Mouse (Mus musculus): ENCODE results near the gene Smchd1. TPM values are rescaled to one million over a fixed set of nuclear protein-coding genes. Genes with fewer than 3 reads are reported as not detected.

Gene Smchd1
- polyA plus RNA-seq, 1 experiment: 113 TPM

- Histone ChIP-seq H3K27ac (ENCODE audit: insufficient read depth, low read length) (no peak overlapping the region), H3K4me3 (ENCODE audit: low read depth, low read length) (no peak overlapping the region), H3K4me1 (ENCODE audit: control insufficient read depth, insufficient read depth, low read length) (no peaks in the 10 kb centered on the region)
Measured at GRCm38 (mm10) chr17:71309141-71309540, 166.0 kb downstream of the Smchd1 start.

GRCm38 (mm10) chr17:71308296-71308695, 166.8 kb downstream of the Smchd1 start:
- Histone ChIP-seq H3K4me3 (ENCODE audit: low read depth, low read length) (no peak overlapping the region), H3K27me3 (ENCODE audit: control insufficient read depth, insufficient read depth, low read length, poor library complexity, severe bottlenecking) (peaks cover 14% of the 10 kb centered on the region), H3K4me1 (ENCODE audit: control insufficient read depth, insufficient read depth, low read length) (no peaks in the 10 kb centered on the region), H3K9ac (ENCODE audit: low read depth, poor library complexity, severe bottlenecking) (no peak overlapping the region), H3K9me3 (replicated peaks; ENCODE audit: control insufficient read depth, insufficient read depth, low read length, poor library complexity, severe bottlenecking) (no peaks in the 10 kb centered on the region), H3K27ac (ENCODE audit: insufficient read depth, low read length) (no peak overlapping the region), H3K36me3 (ENCODE audit: control insufficient read depth, insufficient read depth, low read length, poor library complexity, severe bottlenecking) (no peaks in the 10 kb centered on the region)
- TF ChIP-seq EP300 (IDR thresholded peaks at IDR 0.05; ENCODE audit: insufficient read depth, low read depth, low read length): no peak

More at GRCm38 (mm10) chr17:71309141-71309540, 166.0 kb downstream of the Smchd1 start:
- Histone ChIP-seq H3K9ac (ENCODE audit: low read depth, poor library complexity, severe bottlenecking) (no peak overlapping the region), H3K36me3 (ENCODE audit: control insufficient read depth, insufficient read depth, low read length, poor library complexity, severe bottlenecking) (no peaks in the 10 kb centered on the region), H3K27me3 (ENCODE audit: control insufficient read depth, insufficient read depth, low read length, poor library complexity, severe bottlenecking) (peaks cover 14% of the 10 kb centered on the region), H3K9me3 (replicated peaks; ENCODE audit: control insufficient read depth, insufficient read depth, low read length, poor library complexity, severe bottlenecking) (no peaks in the 10 kb centered on the region)
- no peak for TF ChIP-seq POLR2A (IDR thresholded peaks at IDR 0.05; ENCODE audit: insufficient read depth, low read length)
- no peak for TF ChIP-seq EP300 (IDR thresholded peaks at IDR 0.05; ENCODE audit: insufficient read depth, low read depth, low read length)
- TF ChIP-seq CTCF (IDR thresholded peaks at IDR 0.05; ENCODE audit: low read depth, low read length): no peak

GRCm38 (mm10) chr17:71307251-71307790, 167.8 kb downstream of the Smchd1 start:
- TF ChIP-seq CTCF (IDR thresholded peaks at IDR 0.05; ENCODE audit: low read depth, low read length): no peak
- TF ChIP-seq POLR2A (IDR thresholded peaks at IDR 0.05; ENCODE audit: insufficient read depth, low read length): no peak
- TF ChIP-seq EP300 (IDR thresholded peaks at IDR 0.05; ENCODE audit: insufficient read depth, low read depth, low read length): no peak
- no peaks in the 10 kb centered on the region for H3K4me1 ChIP-seq (ENCODE audit: control insufficient read depth, insufficient read depth, low read length)
- H3K36me3 ChIP-seq (ENCODE audit: control insufficient read depth, insufficient read depth, low read length, poor library complexity, severe bottlenecking): no peaks in the 10 kb centered on the region
- no peaks in the 10 kb centered on the region for H3K9me3 ChIP-seq (replicated peaks; ENCODE audit: control insufficient read depth, insufficient read depth, low read length, poor library complexity, severe bottlenecking)
- H3K27me3 ChIP-seq (ENCODE audit: control insufficient read depth, insufficient read depth, low read length, poor library complexity, severe bottlenecking): peaks cover 14% of the 10 kb centered on the region
- no peak overlapping the region for H3K4me3 ChIP-seq (ENCODE audit: low read depth, low read length)
- no peak overlapping the region for H3K9ac ChIP-seq (ENCODE audit: low read depth, poor library complexity, severe bottlenecking)
- no peak overlapping the region for H3K27ac ChIP-seq (ENCODE audit: insufficient read depth, low read length)

GRCm38 (mm10) chr17:71306716-71307115, 168.4 kb downstream of the Smchd1 start:
- peaks cover 14% of the 10 kb centered on the region for H3K27me3 ChIP-seq (ENCODE audit: control insufficient read depth, insufficient read depth, low read length, poor library complexity, severe bottlenecking)
- no peak overlapping the region for H3K4me3 ChIP-seq (ENCODE audit: low read depth, low read length)
- no peaks in the 10 kb centered on the region for H3K4me1 ChIP-seq (ENCODE audit: control insufficient read depth, insufficient read depth, low read length)
- no peaks in the 10 kb centered on the region for H3K9me3 ChIP-seq (replicated peaks; ENCODE audit: control insufficient read depth, insufficient read depth, low read length, poor library complexity, severe bottlenecking)
- no peak overlapping the region for H3K27ac ChIP-seq (ENCODE audit: insufficient read depth, low read length)
- no peak overlapping the region for H3K9ac ChIP-seq (ENCODE audit: low read depth, poor library complexity, severe bottlenecking)
- no peak for TF ChIP-seq POLR2A (IDR thresholded peaks at IDR 0.05; ENCODE audit: insufficient read depth, low read length)
- no peak for TF ChIP-seq CTCF (IDR thresholded peaks at IDR 0.05; ENCODE audit: low read depth, low read length)
- no peak for TF ChIP-seq EP300 (IDR thresholded peaks at IDR 0.05; ENCODE audit: insufficient read depth, low read depth, low read length)
- no peaks in the 10 kb centered on the region for H3K36me3 ChIP-seq (ENCODE audit: control insufficient read depth, insufficient read depth, low read length, poor library complexity, severe bottlenecking)

GRCm38 (mm10) chr17:71306091-71306490, 169.1 kb downstream of the Smchd1 start:
- peaks cover 13% of the 10 kb centered on the region for H3K27me3 ChIP-seq (ENCODE audit: control insufficient read depth, insufficient read depth, low read length, poor library complexity, severe bottlenecking)
- H3K36me3 ChIP-seq (ENCODE audit: control insufficient read depth, insufficient read depth, low read length, poor library complexity, severe bottlenecking): no peaks in the 10 kb centered on the region
- no peak overlapping the region for H3K4me3 ChIP-seq (ENCODE audit: low read depth, low read length)
- no peaks in the 10 kb centered on the region for H3K9me3 ChIP-seq (replicated peaks; ENCODE audit: control insufficient read depth, insufficient read depth, low read length, poor library complexity, severe bottlenecking)
- no peaks in the 10 kb centered on the region for H3K4me1 ChIP-seq (ENCODE audit: control insufficient read depth, insufficient read depth, low read length)
- H3K27ac ChIP-seq (ENCODE audit: insufficient read depth, low read length): no peak overlapping the region
- H3K9ac ChIP-seq (ENCODE audit: low read depth, poor library complexity, severe bottlenecking): no peak overlapping the region
- no peak for TF ChIP-seq CTCF (IDR thresholded peaks at IDR 0.05; ENCODE audit: low read depth, low read length)
- TF ChIP-seq EP300 (IDR thresholded peaks at IDR 0.05; ENCODE audit: insufficient read depth, low read depth, low read length): no peak
- TF ChIP-seq POLR2A (IDR thresholded peaks at IDR 0.05; ENCODE audit: insufficient read depth, low read length): no peak

GRCm38 (mm10) chr17:71303444-71303843, 171.7 kb downstream of the Smchd1 start:
- H3K36me3 ChIP-seq (ENCODE audit: control insufficient read depth, insufficient read depth, low read length, poor library complexity, severe bottlenecking): no peaks in the 10 kb centered on the region
- H3K27ac ChIP-seq (ENCODE audit: insufficient read depth, low read length): no peak overlapping the region
- no peaks in the 10 kb centered on the region for H3K4me1 ChIP-seq (ENCODE audit: control insufficient read depth, insufficient read depth, low read length)
- no peak overlapping the region for H3K4me3 ChIP-seq (ENCODE audit: low read depth, low read length)
- TF ChIP-seq POLR2A (IDR thresholded peaks at IDR 0.05; ENCODE audit: insufficient read depth, low read length): no peak
- TF ChIP-seq EP300 (IDR thresholded peaks at IDR 0.05; ENCODE audit: insufficient read depth, low read depth, low read length): no peak
- no peaks in the 10 kb centered on the region for H3K27me3 ChIP-seq (ENCODE audit: control insufficient read depth, insufficient read depth, low read length, poor library complexity, severe bottlenecking)
- H3K9me3 ChIP-seq (replicated peaks; ENCODE audit: control insufficient read depth, insufficient read depth, low read length, poor library complexity, severe bottlenecking): no peaks in the 10 kb centered on the region
- no peak overlapping the region for H3K9ac ChIP-seq (ENCODE audit: low read depth, poor library complexity, severe bottlenecking)
